Mouse (Mus musculus) CD4-positive helper T cell, adult 2 months (primary cell): ENCODE measurements at regions not wholly inside any gene's neighbourhood (a gene's known extent, or its start where the extent isn't known, plus 50 kb on each side); places are given as distances from the start of the nearest gene placed in this dataset.

Source experiments
- DNase-seq: peaks from one replicate; pipeline ENCODE4 v3.0.0-alpha.2; 2012; ENCODE audit warnings: low read depth, missing footprints, low spot score

GRCm38 (mm10) chr13:52139140-52139809 lies 292.8 kb downstream of the Gadd45g start:
- DNase-seq = no peak

GRCm38 (mm10) chr13:52140221-52140620 lies 293.7 kb downstream of the Gadd45g start:
- no peak for DNase-seq

- DNase-seq = peak; percentile 47
These were observed 297.6 kb downstream of the Gadd45g start for GRCm38 (mm10) chr13:52144066-52144465.

GRCm38 (mm10) chr13:52145926-52146325 lies 299.4 kb downstream of the Gadd45g start:
- DNase-seq = no peak

- DNase-seq = no peak
These were observed 303.8 kb downstream of the Gadd45g start for GRCm38 (mm10) chr13:52150281-52150680.

- DNase-seq = no peak
These were observed 305.3 kb downstream of the Gadd45g start for GRCm38 (mm10) chr13:52151777-52152176.

GRCm38 (mm10) chr13:52152221-52152620 lies 305.7 kb downstream of the Gadd45g start:
- no peak for DNase-seq

GRCm38 (mm10) chr13:52153030-52153429 lies 306.6 kb downstream of the Gadd45g start:
- DNase-seq = no peak

GRCm38 (mm10) chr13:52153576-52153975 lies 307.1 kb downstream of the Gadd45g start:
- DNase-seq = no peak

- no peak for DNase-seq
These were observed 307.8 kb downstream of the Gadd45g start for GRCm38 (mm10) chr13:52154111-52154843.

- DNase-seq = no peak
These were observed 308.5 kb downstream of the Gadd45g start for GRCm38 (mm10) chr13:52154844-52155587.

- peak; percentile 20 for DNase-seq
These were observed 309.2 kb downstream of the Gadd45g start for GRCm38 (mm10) chr13:52155588-52156086.

GRCm38 (mm10) chr13:52162676-52163075 lies 316.2 kb downstream of the Gadd45g start:
- DNase-seq = no peak

GRCm38 (mm10) chr13:52165531-52165930 lies 319.1 kb downstream of the Gadd45g start:
- peak; percentile 41 for DNase-seq

- no peak for DNase-seq
These were observed 321.5 kb downstream of the Gadd45g start for GRCm38 (mm10) chr13:52167968-52168367.

GRCm38 (mm10) chr13:52172706-52173346 lies 326.3 kb downstream of the Gadd45g start:
- DNase-seq = no peak

GRCm38 (mm10) chr13:52175665-52176064 lies 329.2 kb downstream of the Gadd45g start:
- no peak for DNase-seq

GRCm38 (mm10) chr13:52179977-52180376 lies 333.5 kb downstream of the Gadd45g start:
- no peak for DNase-seq

GRCm38 (mm10) chr13:52183635-52184034 lies 337.2 kb downstream of the Gadd45g start:
- no peak for DNase-seq

GRCm38 (mm10) chr13:52185574-52185973 lies 339.1 kb downstream of the Gadd45g start:
- no peak for DNase-seq

- DNase-seq = no peak
These were observed 341.5 kb downstream of the Gadd45g start for GRCm38 (mm10) chr13:52187841-52188604.
